Mouse (Mus musculus): ENCODE results near the gene Pear1. TPM values are rescaled to one million over a fixed set of nuclear protein-coding genes. Genes with fewer than 3 reads are reported as not detected.

The Pear1 gene
- total RNA-seq, 2 experiments from 2014 or later: 9.2 to 13.1 TPM

DNA sequence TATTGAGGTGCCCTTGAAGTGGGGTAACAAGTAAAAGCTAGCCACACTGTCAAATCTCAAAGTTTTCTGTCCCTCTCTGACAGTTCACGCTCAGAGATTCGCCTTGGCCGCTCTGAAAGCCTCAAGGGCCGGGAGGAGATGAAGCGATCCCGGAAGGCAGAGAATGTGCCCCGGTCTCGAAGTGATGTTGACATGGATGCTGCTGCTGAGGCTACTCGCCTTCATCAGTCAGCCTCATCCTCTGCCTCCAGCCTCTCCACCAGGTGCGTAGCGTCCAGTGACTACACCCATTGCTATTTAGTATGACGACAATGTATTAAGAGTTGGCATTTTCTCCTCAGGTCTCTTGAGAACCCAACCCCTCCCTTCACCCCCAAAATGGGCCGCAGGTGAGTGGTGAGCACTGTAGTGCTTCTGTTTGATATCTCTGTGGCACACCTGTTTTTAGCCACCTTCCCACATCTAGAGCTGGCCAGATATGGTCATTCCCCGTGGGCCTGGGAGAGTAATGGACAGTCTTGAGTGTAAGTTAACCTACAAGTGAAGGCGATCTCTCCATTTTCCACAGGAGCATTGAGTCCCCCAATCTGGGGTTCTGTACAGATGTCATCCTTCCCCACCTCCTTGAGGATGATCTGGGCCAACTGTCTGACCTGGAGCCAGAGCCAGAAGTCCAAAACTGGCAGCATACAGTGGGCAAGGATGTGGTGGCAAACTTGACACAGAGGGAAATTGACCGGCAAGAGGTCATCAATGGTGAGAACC is 98.5 kb downstream of the Pear1 start:
- no peak for TF ChIP-seq CTCF (conservative IDR thresholded peaks at IDR 0.05)
- H3K4me3 ChIP-seq: no peak overlapping the region
- H3K27ac ChIP-seq: no peak overlapping the region
- DNase-seq (ENCODE audit: low spot score in 2 of 2): no peak

DNA sequence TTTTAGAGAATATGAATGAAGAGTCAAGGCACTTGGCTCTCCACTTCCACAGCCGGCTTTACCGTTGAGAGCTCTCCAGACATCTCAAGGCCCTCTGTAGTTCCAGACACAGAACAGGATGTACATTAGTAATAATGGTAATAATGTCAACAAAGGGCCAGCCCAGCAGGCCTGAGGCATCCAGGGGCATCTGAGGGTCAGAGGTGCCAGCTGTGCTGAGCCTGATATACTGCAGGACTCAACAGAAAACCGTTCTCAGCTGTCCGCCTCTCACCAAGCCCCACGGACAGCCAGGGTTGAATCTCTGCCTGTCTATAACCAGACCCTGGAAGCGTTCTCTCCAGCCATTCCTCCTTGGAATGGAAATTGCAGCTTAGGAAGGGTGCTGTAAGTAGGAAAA is 99.5 kb downstream of the Pear1 start:
- Histone ChIP-seq H3K4me3 (no peak overlapping the region), H3K27ac (no peak overlapping the region)
- no peak for DNase-seq (ENCODE audit: low spot score in 2 of 2)
- no peak for TF ChIP-seq CTCF (conservative IDR thresholded peaks at IDR 0.05)

DNA sequence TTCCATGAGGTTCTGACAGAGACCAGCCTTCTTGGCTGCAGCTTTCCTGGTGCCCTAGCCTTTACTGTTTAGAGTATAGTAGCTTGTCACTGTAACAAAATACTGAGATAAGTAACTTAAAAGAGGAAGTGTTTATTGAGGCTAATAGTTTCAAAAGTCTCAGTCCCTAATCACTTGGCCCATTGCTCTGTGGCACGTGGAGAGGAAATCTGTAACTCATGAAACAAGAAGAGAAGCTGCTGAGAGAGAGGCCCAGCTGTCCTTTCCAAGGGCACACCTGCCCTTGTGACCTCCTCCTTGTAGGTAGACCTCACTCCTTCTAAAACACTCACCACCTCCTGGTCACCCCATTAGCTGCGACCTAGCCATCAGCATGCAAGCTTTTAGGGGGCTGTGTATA is 105.6 kb downstream of the Pear1 start:
- DNase-seq (ENCODE audit: low spot score in 2 of 2): no peak
- no peak overlapping the region for H3K27ac ChIP-seq
- TF ChIP-seq CTCF (conservative IDR thresholded peaks at IDR 0.05): no peak
- no peak overlapping the region for H3K4me3 ChIP-seq

Other genes starting within 250 kb of the Pear1 start
- 10 to 100 TPM; 60.6 to 61.5 TPM for gene Arhgef11, start 206.7 kb downstream of the Pear1 start, total RNA-seq (2021)
- gene Lrrc71, start 75.7 kb downstream of the Pear1 start, total RNA-seq (2021): 1 to 10 TPM in 1 of 2 experiments, under 1 TPM in 1; 0.91 to 1.9 TPM
- under 1 TPM; 0.13 to 0.27 TPM for gene Ntrk1, start 29.1 kb downstream of the Pear1 start, total RNA-seq (2021)
- under 1 TPM; 0.18 to 0.39 TPM for gene Insrr, start 27.4 kb downstream of the Pear1 start, total RNA-seq (2021)
- gene Sh2d2a, start 22.4 kb upstream of the Pear1 start, total RNA-seq (2021): not detected
- gene Prcc, start 61.3 kb upstream of the Pear1 start, total RNA-seq (2021): 10 to 100 TPM; 58.0 to 60.0 TPM
- gene Hdgf, start 82.0 kb upstream of the Pear1 start, total RNA-seq (2021): 100 to 1,000 TPM; 140 to 146 TPM
- 10 to 100 TPM; 54.3 to 55.1 TPM for gene Mrpl24, start 95.2 kb upstream of the Pear1 start, total RNA-seq (2021)
- gene Isg20l2, start 106.0 kb upstream of the Pear1 start, total RNA-seq (2021): 10 to 100 TPM; 14.2 to 15.8 TPM
- 10 to 100 TPM; 24.7 to 27.4 TPM for gene Rrnad1, start 106.4 kb upstream of the Pear1 start, total RNA-seq (2021)
- gene Crabp2, start 124.4 kb upstream of the Pear1 start, total RNA-seq (2021): 1 to 10 TPM; 1.6 to 3.7 TPM
- gene Nes, start 146.8 kb upstream of the Pear1 start, total RNA-seq (2021): 1 to 10 TPM; 4.0 to 4.8 TPM
- gene Bcan, start 175.9 kb upstream of the Pear1 start, total RNA-seq (2021): 100 to 1,000 TPM; 309 to 328 TPM
- 10 to 100 TPM; 16.2 to 16.5 TPM for gene Hapln2, start 203.3 kb upstream of the Pear1 start, total RNA-seq (2021)
- 10 to 100 TPM; 15.0 to 16.5 TPM for gene Gpatch4, start 218.8 kb upstream of the Pear1 start, total RNA-seq (2021)
- gene Naxe, start 234.2 kb upstream of the Pear1 start, total RNA-seq (2021): 10 to 100 TPM; 79.2 to 81.8 TPM